26 mouse cellular contexts compared by ENCODE assay signal in genomic region chr19:40379081-40379480, GRCm38 (mm10).
"Had no signal": no experiment of that assay in that cellular context is flagged by ENCODE, and none has a peak within 500 bp of the region (broad histone marks: within the 10 kb centered on the region; RNA-seq: fewer than 3 reads in every experiment).

No protein-coding gene starts in this region.

- ATAC-seq: hindbrain, embryonic 16.5 days; inflammation-experienced regulatory T-cells, adult 6 months; intestine, embryonic 15.5 days; intestine, postnatal 0 days; liver, postnatal 0 days had no signal

- H3K36me3 ChIP-seq: intestine, embryonic 15.5 days; limb, embryonic 10.5 days; limb, embryonic 12.5 days; liver, embryonic 13.5 days had no signal

- H3K9me3 ChIP-seq: heart, embryonic 13.5 days; hindbrain, embryonic 10.5 days; hindbrain, embryonic 12.5 days; intestine, embryonic 15.5 days; limb, embryonic 10.5 days; limb, embryonic 12.5 days; liver, embryonic 13.5 days; liver, embryonic 15.5 days had no signal

- H3K9ac ChIP-seq: hindbrain, embryonic 12.5 days; hindbrain, embryonic 14.5 days; intestine, embryonic 15.5 days; limb, embryonic 12.5 days; liver, embryonic 13.5 days; liver, embryonic 15.5 days; liver, postnatal 0 days had no signal

- H3K4me3 ChIP-seq: heart, embryonic 13.5 days; hindbrain, embryonic 10.5 days; hindbrain, embryonic 12.5 days; intestine, embryonic 15.5 days; layer of hippocampus, adult 2 months; left cerebral cortex, adult 2 months; limb, embryonic 10.5 days; limb, embryonic 12.5 days; liver, embryonic 13.5 days; liver, embryonic 15.5 days had no signal

- DNase-seq: gastrocnemius, postnatal 10 days; gastrocnemius, postnatal 25 days; heart, postnatal 10 days; heart, postnatal 4 days; kidney, adult 18-20 months; kidney, adult 8-10 months; kidney, postnatal 10 days; kidney, postnatal 4 days; liver; liver, embryonic 13.5 days; liver, postnatal 0 days had no signal

- H3K4me1 ChIP-seq: intestine, embryonic 15.5 days; liver, embryonic 13.5 days; liver, embryonic 15.5 days had no signal

- H3K27ac ChIP-seq: hindbrain, embryonic 10.5 days; hindbrain, embryonic 12.5 days; hindbrain, embryonic 14.5 days; intestine, embryonic 15.5 days; left cerebral cortex, adult 2 months; limb, embryonic 10.5 days; limb, embryonic 12.5 days; liver, embryonic 13.5 days; liver, embryonic 15.5 days had no signal

- H3K4me2 ChIP-seq: heart, embryonic 11.5 days; hindbrain, embryonic 12.5 days; hindbrain, embryonic 14.5 days; intestine, embryonic 15.5 days; limb, embryonic 12.5 days; liver, embryonic 11.5 days; liver, embryonic 13.5 days; liver, embryonic 15.5 days had no signal

- H3K27me3 ChIP-seq: heart, embryonic 13.5 days; hindbrain, embryonic 12.5 days; intestine, embryonic 15.5 days; limb, embryonic 12.5 days; liver, embryonic 13.5 days; liver, embryonic 15.5 days had no signal
